Mouse (Mus musculus): ENCODE measurements around the gene Gm17364.
"Not testable (repeated sequence)": the region's sequence is repeated elsewhere in the genome, so short reads cannot be mapped to it uniquely, and the experiment has no call there.

Gene Gm17364

GRCm38 (mm10) chr13:41251667-41252066, 22.1 kb downstream of the Gm17364 start:
- no peak for DNase-seq (ENCODE audit: low spot score)

DNA sequence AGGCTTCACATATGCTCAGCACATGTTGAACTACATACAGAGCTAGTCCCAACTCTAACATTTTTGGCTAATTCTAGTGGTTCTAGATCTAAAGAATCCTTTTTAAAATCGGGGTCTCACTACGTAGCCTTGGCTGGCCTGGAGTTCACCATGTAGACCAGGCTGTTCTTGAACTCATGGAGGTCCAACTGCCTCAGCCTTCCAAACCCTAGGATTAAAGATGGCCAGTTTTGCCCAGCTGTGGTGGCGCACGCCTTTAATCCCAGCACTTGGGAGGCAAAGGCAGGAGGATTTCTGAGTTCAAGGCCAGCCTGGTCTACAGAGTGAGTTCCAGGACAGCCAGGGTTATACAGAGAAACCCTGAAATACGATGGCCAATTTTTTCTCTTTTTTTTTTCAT, 22.5 kb downstream of the Gm17364 start:
- DNase-seq (ENCODE audit: low spot score), result not testable (repeated sequence)

GRCm38 (mm10) chr13:41250318-41250981, 23.3 kb downstream of the Gm17364 start:
- peak; percentile 10 for DNase-seq (ENCODE audit: low spot score)

DNA sequence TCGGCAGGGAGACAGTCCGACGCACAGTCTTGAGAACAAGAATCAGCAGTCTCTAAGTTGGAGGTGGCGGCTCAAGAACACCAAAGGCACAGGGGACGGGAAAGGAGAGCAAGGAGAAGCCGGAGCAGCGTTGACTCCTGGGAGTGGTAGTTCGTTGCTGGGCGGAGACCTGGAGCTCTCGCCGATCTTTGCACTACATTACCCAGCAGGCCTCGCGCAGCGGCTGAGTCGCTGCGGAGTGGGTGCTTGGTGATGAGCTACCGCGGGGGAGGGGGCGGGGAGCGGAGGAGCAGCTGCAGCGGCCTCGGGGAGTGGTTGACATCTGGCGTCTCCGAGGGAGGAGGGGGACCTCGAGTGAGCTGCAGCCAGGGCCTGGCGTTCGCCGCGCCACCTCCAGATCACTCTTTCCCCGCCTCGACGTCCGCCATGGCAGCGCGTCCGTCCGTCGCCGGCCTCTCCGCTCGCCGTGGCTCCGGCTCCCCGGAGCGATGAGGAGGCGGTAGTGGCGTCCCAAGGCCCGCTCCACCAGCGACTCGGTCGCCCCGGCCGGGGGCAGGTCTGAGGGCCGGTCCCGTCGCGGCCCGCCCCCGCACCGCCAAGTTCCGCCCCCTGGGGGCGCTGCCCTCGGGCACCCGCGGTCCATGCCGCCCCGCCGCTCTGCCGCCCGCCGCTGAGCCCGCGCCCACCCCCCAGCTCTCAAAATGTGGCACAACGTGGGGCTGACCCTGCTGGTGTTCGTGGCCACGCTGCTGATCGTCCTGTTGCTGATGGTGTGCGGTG, 24.0 kb downstream of the Gm17364 start, which contains the start of gene Smim13:
TSS of gene Smim13 (plus strand) at position 307 of the 780 bp plus-strand sequence.
- peak; percentile 97 for DNase-seq (ENCODE audit: low spot score)

- no peak for DNase-seq (ENCODE audit: low spot score)
These were observed 24.8 kb downstream of the Gm17364 start for GRCm38 (mm10) chr13:41248751-41249520.

DNA sequence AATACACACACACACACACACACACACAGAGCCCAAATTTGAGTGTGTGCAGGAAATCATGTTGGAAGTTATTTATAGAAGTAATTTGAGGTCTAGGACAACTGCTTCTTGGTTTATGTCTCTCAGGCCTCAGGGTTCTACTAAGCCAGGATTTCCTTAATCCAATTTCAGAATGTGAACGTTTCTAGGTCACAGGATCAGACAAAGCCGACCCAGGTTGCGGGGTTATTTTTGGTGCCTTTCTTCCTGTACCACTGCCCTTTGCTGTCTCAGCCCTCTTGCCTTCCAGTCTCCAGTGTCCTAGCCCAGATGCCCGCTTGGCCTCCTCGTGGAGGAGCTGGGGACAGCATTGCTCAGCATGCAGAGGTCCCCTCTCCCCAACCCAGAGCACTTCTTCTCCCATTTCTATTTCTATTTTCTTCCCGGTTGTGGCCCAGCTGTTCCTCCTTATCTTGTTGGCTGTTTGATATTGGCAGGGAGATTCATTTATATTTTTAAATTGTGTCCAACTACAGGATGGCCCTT, 29.4 kb downstream of the Gm17364 start:
- DNase-seq (ENCODE audit: low spot score), result peak; percentile 22

GRCm38 (mm10) chr13:41241557-41241956, 32.2 kb downstream of the Gm17364 start:
- DNase-seq (ENCODE audit: low spot score), result no peak

GRCm38 (mm10) chr13:41238805-41239130, 35.0 kb downstream of the Gm17364 start:
- peak; percentile 87 for DNase-seq (ENCODE audit: low spot score)

GRCm38 (mm10) chr13:41238035-41238804, 35.6 kb downstream of the Gm17364 start:
- no peak for DNase-seq (ENCODE audit: low spot score)

GRCm38 (mm10) chr13:41235845-41236741, 37.7 kb downstream of the Gm17364 start:
- no peak for DNase-seq (ENCODE audit: low spot score)

- DNase-seq (ENCODE audit: low spot score), result no peak
These were observed 38.6 kb downstream of the Gm17364 start for GRCm38 (mm10) chr13:41235181-41235580.

GRCm38 (mm10) chr13:41233241-41233640, 40.5 kb downstream of the Gm17364 start:
- DNase-seq (ENCODE audit: low spot score), result no peak

DNA sequence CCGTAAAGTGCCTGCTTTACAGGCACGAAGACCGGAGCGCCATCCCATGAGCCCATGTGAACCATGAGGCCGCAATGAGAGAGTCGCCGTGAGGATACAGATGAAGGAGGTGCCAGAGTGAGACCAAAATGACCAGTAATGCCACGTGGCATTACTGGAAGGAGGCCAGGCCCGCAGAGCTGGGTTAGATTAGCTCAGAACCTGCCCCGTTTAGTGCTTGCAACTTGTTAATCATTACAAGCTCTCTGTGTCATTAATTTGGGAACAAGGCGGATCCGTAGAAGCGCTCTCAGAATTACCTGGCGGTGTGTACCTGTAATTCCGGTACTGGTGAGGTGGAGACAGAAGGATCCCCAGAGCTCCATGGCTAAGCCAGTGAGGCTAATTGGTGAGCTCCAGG, 41.6 kb downstream of the Gm17364 start:
- DNase-seq (ENCODE audit: low spot score), result no peak

DNA sequence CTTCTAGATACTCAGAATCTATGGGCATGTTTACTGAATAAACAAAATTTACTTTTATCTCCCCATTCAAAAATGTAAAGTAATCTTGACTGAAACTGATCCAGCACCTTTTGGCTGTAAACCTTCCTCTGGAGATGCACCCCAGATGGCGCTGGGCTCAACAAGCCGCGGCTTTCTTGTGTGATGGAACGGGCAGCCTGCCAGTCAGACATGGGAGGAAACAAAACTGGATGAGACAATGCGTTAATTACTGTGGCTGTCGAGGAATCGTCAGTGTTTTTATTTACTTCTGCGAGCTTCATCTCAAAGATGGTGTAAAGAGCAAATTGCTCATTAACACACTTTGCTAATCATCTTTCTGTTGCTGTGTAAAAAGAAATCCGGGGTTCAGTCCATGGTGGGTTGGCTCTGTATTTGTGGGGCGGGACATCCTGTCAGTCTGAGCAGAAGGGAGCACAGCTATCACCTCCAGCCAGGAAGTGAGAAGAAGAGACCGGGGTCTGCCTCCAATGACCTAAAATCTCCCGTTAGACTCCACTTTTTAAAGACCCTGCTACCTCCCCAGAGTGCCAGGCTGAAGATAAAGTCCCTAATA, 42.3 kb downstream of the Gm17364 start:
- no peak for DNase-seq (ENCODE audit: low spot score)

DNA sequence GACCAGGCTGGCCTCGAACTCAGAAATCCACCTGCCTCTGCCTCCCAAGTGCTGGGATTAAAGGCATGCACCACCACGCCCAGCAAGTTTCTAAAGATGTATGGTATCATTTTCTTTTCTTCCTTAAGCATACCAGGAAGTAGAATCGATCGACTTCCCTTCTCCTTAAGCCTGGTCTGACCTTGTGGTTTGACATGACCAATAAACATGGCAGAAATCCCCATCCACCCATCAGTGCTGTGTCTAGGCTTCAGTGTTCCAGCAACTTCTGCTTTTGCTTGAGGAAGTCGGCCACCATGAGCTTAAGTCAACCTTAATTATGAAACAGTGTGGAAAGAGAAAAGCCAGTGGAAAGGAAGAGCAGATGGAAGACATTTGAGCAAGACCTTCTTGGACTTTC, 43.5 kb downstream of the Gm17364 start:
- no peak for DNase-seq (ENCODE audit: low spot score)

- no peak for DNase-seq (ENCODE audit: low spot score)
These were observed 45.7 kb downstream of the Gm17364 start for GRCm38 (mm10) chr13:41228060-41228459.

GRCm38 (mm10) chr13:41226513-41226912, 47.3 kb downstream of the Gm17364 start:
- DNase-seq (ENCODE audit: low spot score), result no peak
